Mouse (Mus musculus) testis, adult 2 months (tissue): ENCODE data around the gene Rbfox1.

ENCODE experiments used
- CTCF ChIP-seq: fragments of 200-500 bp; IDR thresholded peaks from 2 replicates; pipeline ENCODE4 v1.5.1; 2012; ENCODE audit warnings: low read depth, mild to moderate bottlenecking, inconsistent platforms, low read length, moderate library complexity; ENCODE audit not compliant: control insufficient read depth, insufficient read depth, insufficient replicate concordance
- POLR2A ChIP-seq: fragments of 200-500 bp; IDR thresholded peaks from 2 replicates; pipeline ENCODE4 v1.6.1; 2012; ENCODE audit warnings: low read depth, mild to moderate bottlenecking, inconsistent platforms, low read length, moderate library complexity; ENCODE audit not compliant: control insufficient read depth

GRCm38 (mm10) chr16:6075442-6076050, 190.4 kb downstream of the Rbfox1 start:
- TF ChIP-seq POLR2A (no peak), CTCF (no peak)
